Mouse (Mus musculus) mature B cell (primary cell): ENCODE data around the gene Cmtm6.
"Not testable (repeated sequence)": the region's sequence is repeated elsewhere in the genome, so short reads cannot be mapped to it uniquely, and the experiment has no call there.

Source experiments
- in situ Hi-C: fragments of 300-500 bp; cut with MboI; formaldehyde crosslinking; loops from 2 replicates; pipeline ENCODE4 v1.14.3; 2019

Gene Cmtm6

DNA sequence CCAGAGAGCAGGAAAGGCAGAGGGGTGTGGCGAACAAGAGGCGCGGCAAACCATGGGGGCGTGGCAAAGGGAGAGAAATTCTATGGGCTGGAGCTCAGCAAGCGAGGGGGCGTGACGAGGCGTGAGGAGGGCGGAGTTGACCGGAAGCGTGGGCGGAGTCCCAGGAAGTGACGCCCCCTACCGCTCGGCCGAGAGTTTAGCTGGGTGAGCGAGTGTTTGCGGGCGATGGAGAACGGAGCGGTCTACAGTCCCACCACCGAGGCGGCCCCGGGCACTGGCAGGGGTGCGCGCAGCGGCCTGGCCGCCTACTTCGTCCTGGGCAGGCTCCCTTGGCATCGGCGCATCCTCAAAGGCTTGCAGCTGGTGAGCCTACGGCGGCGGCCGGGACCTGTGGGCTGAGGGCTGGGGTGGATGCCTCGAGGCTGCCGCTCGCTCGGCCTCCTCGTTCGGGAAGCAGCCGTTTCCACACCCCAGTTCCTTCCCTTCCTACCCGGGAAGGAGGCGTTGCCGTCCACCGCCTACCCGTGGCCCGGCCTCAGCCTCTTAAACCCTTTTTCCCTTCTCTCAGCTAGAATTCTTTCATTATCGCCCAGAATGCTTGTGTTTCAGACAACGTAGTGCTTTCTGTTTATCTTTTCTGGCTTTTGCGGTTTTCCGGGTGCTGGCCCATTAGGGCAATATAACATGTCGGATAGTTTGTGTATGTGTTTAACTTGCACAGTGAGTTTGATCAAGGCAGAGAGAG, at the start of gene Cmtm6:
TSS of gene Cmtm6 (plus strand) at position 106 of the 745 bp plus-strand sequence.
- in situ Hi-C loops: no loop called here

DNA sequence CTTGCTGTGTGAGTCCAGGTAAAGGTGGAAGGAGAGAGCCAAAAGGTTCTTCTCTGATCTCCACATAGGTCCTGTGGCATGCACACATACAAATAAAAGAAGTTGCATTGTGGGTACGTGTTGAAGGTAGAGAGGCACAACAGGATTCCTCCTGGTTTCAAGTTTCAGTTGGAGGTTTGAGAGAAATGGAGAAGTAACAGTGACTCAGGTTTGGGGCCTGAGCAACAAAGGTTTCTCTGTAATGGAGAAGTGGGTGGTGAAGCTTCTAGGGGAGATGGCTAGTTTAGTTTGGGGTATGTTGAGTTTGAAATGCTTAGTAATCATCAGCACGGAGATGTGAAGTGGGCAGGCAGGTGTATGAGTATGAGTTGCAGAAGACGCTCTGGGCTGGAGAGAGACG, 48.7 kb upstream of the Cmtm6 start:
- in situ Hi-C loops: no loop called here

DNA sequence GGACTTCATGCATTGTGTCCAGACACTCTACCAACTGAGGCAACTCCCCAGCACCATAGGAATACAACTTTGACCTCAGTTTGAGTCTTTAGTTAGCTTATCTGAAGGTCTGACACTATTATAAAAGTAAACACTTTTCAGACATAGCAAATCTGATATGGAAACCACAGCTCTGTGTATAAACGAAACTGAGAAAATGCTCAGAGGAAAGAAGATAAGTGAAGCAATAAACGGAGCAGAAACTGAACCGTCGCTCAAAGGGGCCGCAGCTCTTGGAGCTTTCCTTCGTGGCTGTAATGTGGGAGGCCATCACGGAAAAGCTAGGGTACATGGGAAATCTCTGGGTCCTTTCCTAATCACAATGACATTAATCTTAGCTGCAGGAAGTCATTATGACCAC, 44.7 kb upstream of the Cmtm6 start:
- in situ Hi-C loops: no loop called here

DNA sequence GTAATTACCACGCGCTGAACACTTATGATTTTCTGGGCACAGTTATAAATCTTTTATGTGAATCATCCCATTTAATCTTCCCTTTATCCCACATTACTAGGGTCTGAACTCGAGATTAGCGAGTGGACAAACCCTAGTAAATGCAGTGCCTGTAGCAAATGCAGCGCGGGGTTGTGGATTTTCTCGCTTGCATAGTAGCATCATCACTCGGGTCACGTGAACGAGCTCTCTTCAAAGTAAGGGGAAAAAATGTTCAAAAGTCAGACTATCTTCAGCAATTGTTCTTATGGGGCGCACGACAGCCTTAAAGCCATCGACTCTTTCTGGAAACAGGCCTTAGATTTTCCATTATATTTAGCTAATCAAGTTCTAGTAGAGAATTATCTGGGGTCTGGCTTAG, 43.3 kb upstream of the Cmtm6 start:
- in situ Hi-C loops: no loop called here

- in situ Hi-C loops: no loop called here
These were observed 42.5 kb upstream of the Cmtm6 start, which contains the start of gene Dync1li1 for GRCm38 (mm10) chr9:114688252-114688952. Gene Dync1li1, plus strand, starts transcription at chr9:114688790.

GRCm38 (mm10) chr9:114688953-114689407, 41.9 kb upstream of the Cmtm6 start:
- in situ Hi-C loops: no loop called here

DNA sequence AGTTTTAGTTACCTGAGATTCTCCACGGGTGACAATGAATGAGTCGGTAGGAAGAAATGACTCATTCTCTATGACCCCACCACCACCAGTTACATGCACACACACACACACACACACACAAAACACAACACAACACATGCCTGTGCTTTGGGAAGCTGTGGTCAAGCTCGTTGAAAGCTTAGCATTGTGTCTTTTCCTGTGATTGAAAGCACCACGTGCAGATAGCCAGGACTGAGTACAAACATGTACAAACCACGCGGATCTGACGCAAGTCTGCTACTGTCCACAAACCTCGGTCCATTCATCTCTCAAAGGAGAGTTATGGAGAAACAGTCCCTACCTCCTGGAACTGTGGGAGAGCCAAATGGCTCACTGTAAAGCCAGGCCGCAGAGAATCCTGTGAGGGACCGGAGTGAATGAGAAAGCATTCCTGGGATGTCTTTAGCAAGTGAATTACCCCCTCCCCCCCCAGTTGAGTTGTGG, 40.8 kb upstream of the Cmtm6 start:
- in situ Hi-C loops: no loop called here

DNA sequence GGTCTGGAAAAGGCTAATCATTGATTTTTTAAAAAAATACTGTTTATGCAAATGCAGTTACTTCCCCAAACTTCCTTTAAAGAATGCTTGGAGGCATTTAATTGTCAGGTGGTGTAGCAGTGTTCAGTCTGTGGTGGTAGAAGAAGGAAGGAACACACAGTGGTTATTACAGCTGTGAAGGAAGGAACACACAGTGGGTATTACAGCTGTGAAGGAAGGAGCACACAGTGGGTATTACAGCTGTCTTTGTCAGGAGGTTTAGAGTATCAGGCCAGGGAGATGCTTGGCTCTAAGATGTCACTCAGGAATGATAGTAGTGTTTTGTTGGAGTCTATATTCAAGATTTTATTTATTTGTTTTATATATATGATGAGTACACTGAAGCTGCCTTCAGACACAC, 39.8 kb upstream of the Cmtm6 start:
- in situ Hi-C loops: no loop called here

- in situ Hi-C loops: not testable (repeated sequence)
These were observed 35.3 kb upstream of the Cmtm6 start for GRCm38 (mm10) chr9:114695662-114696061.

GRCm38 (mm10) chr9:114697072-114697471, 33.8 kb upstream of the Cmtm6 start:
- in situ Hi-C loops: no loop called here

DNA sequence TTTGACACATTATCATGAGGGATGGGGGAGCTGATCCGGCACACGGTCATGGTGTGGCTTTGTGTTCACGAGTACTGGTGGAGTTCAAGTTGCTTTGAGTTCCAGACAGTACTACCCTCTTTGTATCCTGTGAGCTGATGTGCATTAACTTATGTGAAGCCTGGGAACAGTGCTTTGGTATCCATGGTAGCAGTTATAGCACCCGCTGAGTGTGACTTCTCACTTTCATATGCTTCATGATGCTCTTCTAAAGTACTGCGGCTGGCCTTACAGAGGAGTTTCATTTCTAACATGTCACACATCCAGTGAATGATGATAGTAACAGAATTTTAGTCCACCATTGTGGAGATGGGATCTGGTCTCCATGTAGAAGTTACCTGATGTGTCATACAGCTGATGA, 33.0 kb upstream of the Cmtm6 start:
- in situ Hi-C loops: no loop called here

- in situ Hi-C loops: no loop called here
These were observed 31.7 kb upstream of the Cmtm6 start for GRCm38 (mm10) chr9:114699262-114699661.

- in situ Hi-C loops: no loop called here
These were observed 30.8 kb upstream of the Cmtm6 start for GRCm38 (mm10) chr9:114699882-114700665.

- in situ Hi-C loops: no loop called here
These were observed 29.9 kb upstream of the Cmtm6 start for GRCm38 (mm10) chr9:114701031-114701430.

- in situ Hi-C loops: no loop called here
These were observed 29.0 kb upstream of the Cmtm6 start for GRCm38 (mm10) chr9:114701921-114702320.

- in situ Hi-C loops: no loop called here
These were observed 23.1 kb upstream of the Cmtm6 start for GRCm38 (mm10) chr9:114707805-114708204.

GRCm38 (mm10) chr9:114710345-114710744, 20.6 kb upstream of the Cmtm6 start:
- in situ Hi-C loops: no loop called here

DNA sequence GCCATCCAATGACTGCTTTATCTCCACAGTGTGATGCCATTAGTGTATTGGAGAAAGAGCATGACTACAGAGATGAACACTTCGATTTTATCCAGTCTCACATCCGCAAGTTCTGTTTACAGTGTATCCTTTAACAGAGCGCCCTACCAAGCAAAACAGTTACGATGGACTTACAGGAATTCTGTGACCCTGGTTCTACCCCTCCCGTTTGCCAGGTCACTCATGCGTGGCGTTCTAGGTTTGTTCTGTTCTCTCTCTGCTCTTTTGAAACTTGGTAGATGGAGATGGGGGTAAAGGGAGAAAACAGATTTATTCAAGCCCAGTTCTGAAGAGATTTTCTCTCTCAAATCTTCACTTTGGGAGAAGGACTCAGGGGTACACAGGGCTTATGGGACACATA, 17.4 kb upstream of the Cmtm6 start:
- in situ Hi-C loops: no loop called here

GRCm38 (mm10) chr9:114716677-114717331, 14.1 kb upstream of the Cmtm6 start:
- in situ Hi-C loops: no loop called here

GRCm38 (mm10) chr9:114727315-114727714, 3.6 kb upstream of the Cmtm6 start:
- in situ Hi-C loops: no loop called here

GRCm38 (mm10) chr9:114728432-114728831, 2.5 kb upstream of the Cmtm6 start:
- in situ Hi-C loops: not testable (repeated sequence)
